Mouse (Mus musculus): ENCODE measurements around the gene Zfp652. TPM values are rescaled to one million over a fixed set of nuclear protein-coding genes. Genes with fewer than 3 reads are reported as not detected.

Zfp652 gene
- total RNA-seq, 2 experiments from 2014 or later, result 48.9 to 52.2 TPM

- intact Hi-C loops (cut with DNase I), result no loop called here
Measured at GRCm38 (mm10) chr11:95760521-95760920, 48.0 kb downstream of the Zfp652 start.

GRCm38 (mm10) chr11:95762996-95763395 is 50.5 kb downstream of the Zfp652 start:
- intact Hi-C loops (cut with DNase I), result no loop called here
- DNase-seq, result no peak

More at GRCm38 (mm10) chr11:95760521-95760920, 48.0 kb downstream of the Zfp652 start:
- no peak for DNase-seq

- intact Hi-C loops (cut with DNase I), result no loop called here
- no peak for DNase-seq
Measured at GRCm38 (mm10) chr11:95764806-95765205, 52.3 kb downstream of the Zfp652 start.

DNA sequence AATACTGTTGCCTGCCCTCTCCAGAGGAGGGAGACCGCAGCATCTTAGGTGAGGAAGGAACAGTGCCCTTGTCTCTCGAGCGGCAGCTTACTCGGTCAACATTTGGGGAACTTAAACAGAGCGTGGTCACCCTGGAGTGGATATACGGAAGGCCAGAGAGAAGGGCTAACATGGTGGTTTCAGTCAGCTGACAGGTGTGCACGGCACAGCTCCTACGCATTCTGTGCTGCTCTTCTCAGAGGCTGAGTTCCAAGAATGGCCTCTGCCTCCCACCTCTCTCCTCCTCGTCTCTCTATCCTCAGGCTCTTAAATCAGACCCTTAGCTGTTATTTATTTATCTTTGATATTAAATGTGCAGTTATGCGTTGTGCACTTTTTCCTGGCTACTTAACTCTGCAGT is 52.9 kb downstream of the Zfp652 start:
- intact Hi-C loops (cut with DNase I), result no loop called here
- no peak for DNase-seq

- intact Hi-C loops (cut with DNase I), result no loop called here
- no peak for DNase-seq
Measured at GRCm38 (mm10) chr11:95768244-95768643, 55.8 kb downstream of the Zfp652 start.

GRCm38 (mm10) chr11:95769208-95769607 is 56.7 kb downstream of the Zfp652 start:
- DNase-seq, result no peak
- intact Hi-C loops (cut with DNase I), result no loop called here

- DNase-seq, result peak; percentile 35 to 67
- intact Hi-C loops (cut with DNase I), result loop anchor here (1.0 to 5.0 kb wide), 3 partner anchors 56 to 211 kb away; no protein-coding TSS in a partner anchor
Measured at GRCm38 (mm10) chr11:95770720-95771364, 58.4 kb downstream of the Zfp652 start.

DNA sequence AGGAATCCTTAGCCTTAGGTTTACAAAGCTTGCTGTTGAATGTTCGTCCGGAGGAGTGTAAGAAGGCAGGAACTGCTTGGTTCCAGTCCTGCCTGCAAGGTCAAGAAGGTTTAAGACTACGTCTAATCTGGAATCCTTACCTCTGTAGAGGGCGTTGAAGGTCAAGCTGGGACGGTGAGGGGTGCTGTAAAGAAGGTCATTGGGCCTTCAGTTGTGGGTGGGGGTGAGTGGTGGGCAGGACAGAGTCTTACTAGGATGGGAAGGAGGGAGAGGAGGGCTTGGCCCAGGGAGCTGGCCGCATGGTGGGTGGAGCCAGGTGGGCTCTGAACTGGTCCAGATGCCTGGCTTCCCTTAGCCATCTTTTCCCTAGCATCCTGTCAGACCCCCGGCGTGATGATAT is 59.2 kb downstream of the Zfp652 start:
- intact Hi-C loops (cut with DNase I), result loop anchor here (1.0 to 5.0 kb wide), 3 partner anchors 56 to 211 kb away; no protein-coding TSS in a partner anchor
- DNase-seq, result no peak

DNA sequence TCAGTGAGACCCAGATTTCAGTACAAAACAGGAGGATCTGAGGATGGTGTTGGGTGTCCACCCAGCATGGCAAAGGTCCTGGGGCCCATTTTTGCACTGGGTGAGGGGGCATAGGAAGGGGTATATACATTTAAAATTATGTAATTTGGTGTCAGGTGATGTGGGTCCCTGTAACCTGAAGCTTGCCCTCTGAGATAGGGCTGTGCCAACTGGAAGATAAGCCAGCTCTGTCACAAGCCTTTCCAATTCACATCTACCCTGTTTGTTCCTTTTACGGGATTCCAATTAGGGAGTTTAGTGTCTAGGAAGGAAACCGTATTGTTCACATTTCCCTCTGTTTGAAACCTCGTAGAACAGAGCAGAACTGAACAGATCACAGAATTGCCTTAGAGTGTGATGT is 60.8 kb downstream of the Zfp652 start:
- intact Hi-C loops (cut with DNase I), result loop anchor here (5.0 kb wide), 1 partner anchor 209 kb away; no protein-coding TSS in a partner anchor
- DNase-seq, result peak; percentile 37 to 38

DNA sequence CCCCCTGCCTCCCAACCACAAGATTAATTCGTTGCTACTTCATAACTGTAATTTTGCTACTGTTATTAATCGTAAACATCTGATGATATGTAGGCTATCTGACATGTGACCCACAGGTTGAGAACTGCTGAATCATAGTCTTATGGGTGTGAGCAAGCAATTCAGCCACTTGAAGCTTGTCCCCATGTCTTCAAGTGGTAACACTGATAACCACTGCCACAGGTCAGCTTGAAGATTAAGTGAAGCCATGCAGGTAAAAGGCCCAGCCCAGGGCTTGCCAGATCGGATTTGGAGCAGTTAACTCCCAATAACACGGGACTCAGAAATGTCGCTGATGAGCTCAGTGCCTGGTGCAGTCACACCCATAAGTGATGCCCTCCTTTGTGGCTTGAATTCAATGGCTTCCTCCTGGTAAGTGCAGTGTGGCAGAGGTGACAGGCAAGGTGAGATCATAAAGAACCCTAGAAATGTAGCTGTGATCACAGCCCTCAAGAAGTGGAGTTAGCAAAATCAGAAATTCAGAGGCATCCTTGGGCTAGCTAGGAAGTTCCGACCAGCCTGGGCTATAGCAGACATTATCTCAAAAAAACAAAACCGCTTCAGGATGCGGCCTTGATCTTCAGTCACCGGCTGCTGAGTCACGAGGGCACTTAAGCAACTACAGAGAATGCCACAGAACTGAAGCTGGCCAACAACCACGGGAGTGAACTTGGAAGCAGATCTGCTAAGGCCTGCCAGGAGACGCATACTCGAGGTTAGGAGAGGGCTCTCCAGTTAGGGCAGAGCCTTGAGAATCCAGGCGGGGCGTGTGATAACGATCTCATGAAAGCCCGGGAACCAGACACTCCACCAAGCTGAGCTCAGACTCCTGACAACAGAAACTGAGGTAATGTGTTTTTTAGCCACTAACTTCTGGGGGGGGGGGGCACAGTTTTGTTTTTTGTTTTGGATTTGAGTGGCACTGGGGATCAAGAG is 65.1 kb downstream of the Zfp652 start:
- DNase-seq, result peak; percentile 58 to 72
- intact Hi-C loops (cut with DNase I), result loop anchor here (2.0 kb wide), 1 partner anchor 17 kb away; no protein-coding TSS in a partner anchor

DNA sequence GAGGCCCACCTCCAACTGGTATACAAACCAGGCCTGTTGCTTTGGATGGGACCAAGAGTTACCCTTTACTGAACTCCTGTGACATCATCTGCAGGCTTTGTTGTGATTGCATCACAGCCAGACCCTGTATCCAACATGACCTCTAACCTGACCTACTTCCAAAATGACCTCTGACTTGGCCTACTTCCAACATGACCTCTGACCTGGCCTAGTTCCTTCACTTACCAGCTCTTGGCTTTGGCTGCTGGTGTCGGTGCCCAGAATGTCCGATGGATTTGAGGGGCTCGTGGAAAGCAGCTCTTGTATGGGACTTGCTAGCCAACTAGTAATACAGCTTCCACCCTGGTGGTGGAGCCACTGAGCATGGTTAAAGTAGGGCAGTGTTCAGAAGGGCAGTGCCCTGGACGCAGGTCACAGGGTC is 66.4 kb downstream of the Zfp652 start:
- DNase-seq, result peak; percentile 24 to 45
- intact Hi-C loops (cut with DNase I), result loop anchor here (2.0 kb wide), 1 partner anchor 16 kb away; no protein-coding TSS in a partner anchor

DNA sequence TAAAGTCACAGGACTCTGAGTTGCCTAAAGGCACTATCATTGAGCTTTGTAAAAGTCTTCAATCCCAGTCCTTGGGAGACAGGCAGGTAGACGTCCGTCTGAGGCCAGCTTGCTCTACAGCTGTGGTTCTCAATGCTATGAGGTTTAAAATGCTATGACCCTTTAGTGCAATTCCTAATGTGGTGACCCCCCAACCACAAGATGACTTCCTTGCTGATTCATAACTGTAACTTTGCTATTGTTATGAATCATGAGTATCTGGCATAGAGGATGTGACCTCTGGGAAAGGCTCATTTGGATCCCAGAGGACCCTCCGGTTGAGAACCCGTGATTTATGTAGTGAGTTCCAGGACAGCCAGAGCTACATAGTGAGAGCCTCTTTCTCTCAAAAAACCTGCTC is 66.9 kb downstream of the Zfp652 start:
- intact Hi-C loops (cut with DNase I), result loop anchor here (2.0 kb wide), 1 partner anchor 15 kb away; no protein-coding TSS in a partner anchor

GRCm38 (mm10) chr11:95780480-95780879 is 68.0 kb downstream of the Zfp652 start:
- DNase-seq, result no peak
- intact Hi-C loops (cut with DNase I), result no loop called here

More for the DNA sequence above, 66.9 kb downstream of the Zfp652 start:
- no peak for DNase-seq

DNA sequence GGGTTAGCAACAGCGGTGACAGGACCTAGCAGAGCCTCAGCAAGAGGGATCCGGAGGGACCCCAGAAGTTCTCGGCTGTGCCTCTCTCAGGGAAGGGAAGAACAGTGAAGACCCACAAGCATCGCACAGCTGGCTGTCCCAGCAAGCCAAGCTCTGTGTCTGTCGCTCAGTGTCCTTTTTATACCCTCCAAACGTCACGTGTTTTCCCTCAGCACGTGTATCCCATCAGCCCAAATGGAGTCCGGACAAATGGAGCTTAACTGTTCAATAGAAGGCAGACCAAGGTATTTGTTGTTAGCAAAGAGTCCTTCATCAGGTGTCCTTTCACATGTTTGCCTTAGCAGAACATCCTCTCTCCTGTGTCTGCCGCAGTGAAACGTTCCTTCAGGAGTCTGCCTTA is 69.1 kb downstream of the Zfp652 start:
- intact Hi-C loops (cut with DNase I), result no loop called here
- DNase-seq, result no peak

- DNase-seq, result no peak
- intact Hi-C loops (cut with DNase I), result no loop called here
Measured at GRCm38 (mm10) chr11:95783457-95783856, 71.0 kb downstream of the Zfp652 start.

GRCm38 (mm10) chr11:95783958-95784357 is 71.5 kb downstream of the Zfp652 start:
- intact Hi-C loops (cut with DNase I), result no loop called here
- DNase-seq, result no peak

DNA sequence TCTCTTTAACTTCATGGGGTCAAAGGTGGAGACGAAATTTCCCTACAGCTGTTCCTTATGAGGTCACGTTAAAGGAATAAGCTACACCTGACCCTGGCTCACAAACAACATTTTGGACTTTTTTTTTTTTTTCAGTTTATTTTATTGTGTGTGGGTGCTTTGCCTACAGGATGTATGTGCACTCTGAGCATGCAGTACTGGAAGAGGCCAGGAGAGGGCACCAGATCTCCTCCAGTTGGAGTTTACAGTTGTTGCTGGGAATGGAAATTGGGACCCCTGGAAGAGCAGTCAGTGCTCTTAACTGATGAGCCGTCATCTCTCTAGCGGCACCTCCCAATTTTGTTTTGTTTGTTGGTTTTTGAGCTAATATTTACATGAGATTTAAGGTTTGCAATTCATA is 73.2 kb downstream of the Zfp652 start:
- no peak for DNase-seq
- intact Hi-C loops (cut with DNase I), result no loop called here

- no peak for DNase-seq
- intact Hi-C loops (cut with DNase I), result no loop called here
Measured at GRCm38 (mm10) chr11:95786511-95786910, 74.0 kb downstream of the Zfp652 start.

DNA sequence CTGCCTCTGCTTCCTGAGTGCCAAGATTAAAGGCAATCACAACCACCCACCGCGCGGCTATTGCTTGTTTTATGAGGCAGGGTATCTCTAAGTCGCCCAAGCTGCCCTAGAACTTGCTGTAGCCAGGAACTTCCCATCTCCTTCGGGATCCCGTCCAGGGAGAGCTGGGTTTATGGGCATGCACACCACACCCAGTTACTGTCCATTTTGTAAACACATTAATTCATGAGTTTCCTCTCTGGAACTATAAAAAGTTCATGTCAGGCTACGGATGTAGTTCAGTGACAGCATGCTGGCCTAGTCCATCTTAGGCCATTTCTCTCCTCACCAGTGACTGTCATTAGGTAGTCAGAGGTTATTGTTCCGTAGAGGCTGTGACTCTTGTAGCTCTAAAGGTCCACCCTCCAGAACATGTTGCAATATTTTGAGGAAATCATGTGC is 77.0 kb downstream of the Zfp652 start:
- peak in 1 of 2 experiments; percentile 13 for DNase-seq

GRCm38 (mm10) chr11:95791787-95792186 is 79.3 kb downstream of the Zfp652 start:
- intact Hi-C loops (cut with DNase I), result no loop called here
- DNase-seq, result no peak

More for the DNA sequence above, 77.0 kb downstream of the Zfp652 start:
- intact Hi-C loops (cut with DNase I), result no loop called here

GRCm38 (mm10) chr11:95792950-95793509 is 80.6 kb downstream of the Zfp652 start:
- intact Hi-C loops (cut with DNase I), result no loop called here
- no peak for DNase-seq

All from heart, postnatal 10 days (tissue).